In genomic region chr5:112577750-112578149, GRCm38 (mm10) we compare ENCODE assay signal across 9 mouse cellular contexts. TPM values are rescaled to one million over a fixed set of nuclear protein-coding genes. Genes with fewer than 3 reads are reported as not detected.
A peak's percentile ranks its signal among the peaks of the same experiment; 100 is the strongest.
DNase-seq lines count a peak whose midpoint lies in the region; ATAC-seq and TF ChIP-seq lines count a peak whose summit lies in the region.
"Had no signal": no experiment of that assay in that cellular context is flagged by ENCODE, and none has a peak within 500 bp of the region (broad histone marks: within the 10 kb centered on the region; RNA-seq: fewer than 3 reads in every experiment).

No protein-coding gene starts in this region.

- H3K9me3 ChIP-seq in kidney, embryonic 14.5 days (ENCODE audit: control insufficient read depth, low read length) = no peaks in the 10 kb centered on the region
- H3K9me3 ChIP-seq in forebrain, embryonic 12.5 days = no peaks in the 10 kb centered on the region
- no peaks in the 10 kb centered on the region for H3K9me3 ChIP-seq in liver, postnatal 0 days (ENCODE audit: low read length)

- 5% methylated on average over 10 of the region's 10 CpGs for WGBS in kidney, embryonic 14.5 days
- WGBS in forebrain, embryonic 12.5 days = 7% methylated on average over 10 of the region's 10 CpGs
- 11% methylated on average over 10 of the region's 10 CpGs for WGBS in liver, postnatal 0 days (ENCODE audit: insufficient replicate concordance)
- 9% methylated on average over 10 of the region's 10 CpGs for WGBS in heart, adult 2 months

- no peak for DNase-seq in kidney, adult 11 months
- DNase-seq in layer of hippocampus, postnatal 36 days = peak; percentile 46 to 58
- peak; percentile 92 to 93 for DNase-seq in right cerebral cortex, postnatal 10 days (ENCODE audit: low spot score in 2 of 2)
- DNase-seq in liver, postnatal 0 days = no peak
- DNase-seq in spleen, postnatal 10 days (ENCODE audit: low spot score in 2 of 2) = no peak
- no peak for DNase-seq in heart, adult 2 months

- intact Hi-C loops in heart, adult 2 months (cut with DNase I) = no loop called here

- H3K4me2 ChIP-seq in kidney, embryonic 14.5 days (replicated peaks; ENCODE audit: low read depth, low read length) = 0 out of 2 replicates have a peak overlapping the region, but pooled peaks have one; percentile 40
- H3K4me2 ChIP-seq in forebrain, embryonic 12.5 days = peak overlapping the region; percentile 93
- H3K4me2 ChIP-seq in liver, postnatal 0 days (ENCODE audit: low read depth, low read length) = no peak overlapping the region

- H3K4me1 ChIP-seq in kidney, embryonic 14.5 days (ENCODE audit: control insufficient read depth, insufficient read depth, low read length) = peaks cover 5% of the 10 kb centered on the region; the same call in 1 of the 2 replicates
- peaks cover 42% of the 10 kb centered on the region for H3K4me1 ChIP-seq in forebrain, embryonic 12.5 days
- no peaks in the 10 kb centered on the region for H3K4me1 ChIP-seq in liver, postnatal 0 days (ENCODE audit: insufficient read depth)
- H3K4me1 ChIP-seq in heart, adult 2 months (ENCODE audit: control insufficient read depth, insufficient read depth, low read length) = no peaks in the 10 kb centered on the region

- 0 out of 2 replicates have a peak overlapping the region, but pooled peaks have one; percentile 34 for H3K4me3 ChIP-seq in kidney, embryonic 14.5 days (ENCODE audit: low read length)
- peak overlapping the region; percentile 62 for H3K4me3 ChIP-seq in forebrain, embryonic 12.5 days (replicated peaks)
- H3K4me3 ChIP-seq in liver, postnatal 0 days (ENCODE audit: low read depth, low read length) = no peak overlapping the region
- H3K4me3 ChIP-seq in heart, adult 2 months = no peak overlapping the region

- no peaks in the 10 kb centered on the region for H3K79me2 ChIP-seq in heart, adult 2 months (replicated peaks; ENCODE audit: control insufficient read depth, insufficient read depth, low read length)

- H3K36me3 ChIP-seq in kidney, embryonic 14.5 days (ENCODE audit: control insufficient read depth, insufficient read depth, low read length) = no peaks in the 10 kb centered on the region
- no peaks in the 10 kb centered on the region for H3K36me3 ChIP-seq in forebrain, embryonic 12.5 days (replicated peaks)
- no peaks in the 10 kb centered on the region for H3K36me3 ChIP-seq in liver, postnatal 0 days (replicated peaks; ENCODE audit: insufficient read depth, low read length)
- H3K36me3 ChIP-seq in heart, adult 2 months (ENCODE audit: control insufficient read depth, insufficient read depth, low read length) = no peaks in the 10 kb centered on the region

- no peak for ATAC-seq in kidney, embryonic 14.5 days (ENCODE audit: low FRiP score, low TSS enrichment)
- ATAC-seq in forebrain, embryonic 12.5 days (ENCODE audit: low FRiP score) = peak; percentile 34; the same call in 1 of the 2 replicates
- no peak for ATAC-seq in liver, postnatal 0 days

- H3K27me3 ChIP-seq in kidney, embryonic 14.5 days (ENCODE audit: control insufficient read depth, insufficient read depth, low read length) = peaks cover 52% of the 10 kb centered on the region
- H3K27me3 ChIP-seq in forebrain, embryonic 12.5 days = peaks cover 72% of the 10 kb centered on the region
- peaks cover 52% of the 10 kb centered on the region for H3K27me3 ChIP-seq in liver, postnatal 0 days (ENCODE audit: insufficient read depth, low read length)
- peaks cover 24% of the 10 kb centered on the region for H3K27me3 ChIP-seq in heart, adult 2 months (ENCODE audit: control insufficient read depth, insufficient read depth, low read length)

- no peak for TF ChIP-seq EP300 in liver, postnatal 0 days (IDR thresholded peaks at IDR 0.05; ENCODE audit: low read depth)
- TF ChIP-seq EP300 in heart, adult 2 months (IDR thresholded peaks at IDR 0.05; ENCODE audit: insufficient read depth, low read depth, low read length) = no peak

- TF ChIP-seq CTCF in liver, postnatal 0 days (IDR thresholded peaks at IDR 0.05; ENCODE audit: low read depth) = no peak
- no peak for TF ChIP-seq CTCF in heart, adult 2 months (IDR thresholded peaks at IDR 0.05)

- TF ChIP-seq POLR2A in heart, adult 2 months (IDR thresholded peaks at IDR 0.05; ENCODE audit: insufficient read depth, low read depth, low read length) = no peak

- no peak overlapping the region for H3K9ac ChIP-seq in kidney, embryonic 14.5 days (ENCODE audit: low read depth, low read length)
- H3K9ac ChIP-seq in forebrain, embryonic 12.5 days = peak overlapping the region; percentile 75
- H3K9ac ChIP-seq in liver, postnatal 0 days (replicated peaks) = no peak overlapping the region
- H3K9ac ChIP-seq in heart, adult 2 months (ENCODE audit: low read depth, low read length) = no peak overlapping the region
- H3K9ac ChIP-seq: liver, embryonic 14.5 days had no signal

- H3K27ac ChIP-seq in kidney, embryonic 14.5 days (ENCODE audit: low read depth, low read length) = no peak overlapping the region
- H3K27ac ChIP-seq in forebrain, embryonic 12.5 days = peak overlapping the region; percentile 67
- H3K27ac ChIP-seq in liver, postnatal 0 days (ENCODE audit: low read depth) = no peak overlapping the region
- H3K27ac ChIP-seq in heart, adult 2 months = no peak overlapping the region
- H3K27ac ChIP-seq: liver, embryonic 14.5 days had no signal

RNA-seq across cellular contexts. Expression of gene Sez6l, which starts 0.8 kb away (rescaled TPM):
- polyA plus RNA-seq in kidney, embryonic 14.5 days (2014; fragmentation: Nextera tagmentation; extraction: Ambion mirVana) = 0.23 and 0.26 TPM in 2 replicates
- 13.4 and 14.8 TPM in 2 replicates for polyA plus RNA-seq in forebrain, embryonic 12.5 days (2016; fragmentation: Nextera tagmentation; extraction: Ambion mirVana)
- total RNA-seq in layer of hippocampus, postnatal 36 days (2021) = 100 to 1,000 TPM; 224 to 226 TPM
- not detected in 2 replicates for polyA plus RNA-seq in liver, postnatal 0 days (2015; fragmentation: Nextera tagmentation; extraction: Ambion mirVana)
- total RNA-seq in heart, adult 2 months (2021) = under 1 TPM; 0.08 to 0.09 TPM
- 0.15 and 0.25 TPM in 2 replicates for polyA plus RNA-seq in heart, adult 2 months (2012; rRNA removed)

Comparison
In these comparisons a context has a peak if more than half of its experiments do, and no peak if none do; other contexts are left out.
1. H3K4me3 ChIP-seq: peak in kidney, embryonic 14.5 days (single experiment) and forebrain, embryonic 12.5 days (single experiment); none in liver, postnatal 0 days (single experiment) and heart, adult 2 months (single experiment).
2. DNase-seq: peak in layer of hippocampus, postnatal 36 days (2 of 2) and right cerebral cortex, postnatal 10 days (2 of 2); none in kidney, adult 11 months (single experiment), liver, postnatal 0 days (single experiment), spleen, postnatal 10 days (0 of 2) and heart, adult 2 months (0 of 2).
3. RNA of gene Sez6l, which starts 0.8 kb away (polyA plus RNA-seq): 13.4 to 14.8 TPM in forebrain, embryonic 12.5 days; 0.23 to 0.26 TPM in kidney, embryonic 14.5 days, 0.15 to 0.25 TPM in heart, adult 2 months and not detected in liver, postnatal 0 days; every median in the first group is over 10 times any median in the second.